Mouse (Mus musculus) left cerebral cortex, adult 18-20 months (tissue): ENCODE measurements at regions not wholly inside any gene's neighbourhood (a gene's known extent, or its start where the extent isn't known, plus 50 kb on each side); places are given as distances from the start of the nearest gene placed in this dataset.

Source experiments
- DNase-seq, 2 experiments: peaks; one replicate each; pipeline ENCODE4 v3.0.0; 2021 to 2022; ENCODE audit warnings: low spot score in 2 of 2, mixed read lengths in 1 of 2

DNA sequence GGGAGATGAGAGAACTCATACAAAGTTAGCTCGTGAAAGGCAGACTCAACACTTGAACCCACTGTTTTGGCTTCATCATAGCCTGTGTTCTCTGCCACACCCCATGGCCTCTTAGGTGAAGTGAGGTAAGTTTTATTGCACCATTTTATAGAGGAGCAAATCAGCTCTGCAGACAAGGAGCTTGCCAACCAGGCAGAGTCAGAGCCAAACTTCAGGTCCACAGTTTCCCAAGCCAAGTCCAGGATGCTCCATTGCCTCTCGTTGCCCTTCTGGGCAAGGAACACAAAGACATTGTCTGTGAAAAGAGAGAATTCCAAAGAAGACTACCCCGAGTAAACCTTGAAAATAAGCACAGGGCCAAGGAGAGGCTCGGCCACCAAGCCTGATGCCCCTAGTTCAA, 93.4 kb upstream of the Nckap5 start:
- DNase-seq = no peak

DNA sequence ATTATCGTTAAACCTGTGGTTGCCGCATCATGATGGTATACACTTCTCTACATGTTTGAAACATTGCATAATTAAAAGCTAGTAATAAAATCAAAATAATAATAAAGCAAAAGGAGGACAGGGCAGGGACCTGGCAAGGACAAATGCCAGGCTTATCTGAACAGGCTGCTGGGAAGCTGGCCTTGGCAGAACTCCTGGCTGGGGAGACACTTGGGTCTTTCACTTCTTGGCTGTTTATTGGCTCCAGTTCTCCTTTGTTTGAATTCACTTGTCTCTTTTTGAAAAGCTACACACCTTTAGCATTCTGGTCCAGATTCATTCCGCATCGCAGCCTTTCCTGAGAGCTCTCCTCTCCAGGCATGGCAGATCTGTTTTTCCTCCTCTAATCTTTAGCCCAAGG, 91.6 kb upstream of the Nckap5 start:
- no peak for DNase-seq

- DNase-seq = no peak
Measured at GRCm38 (mm10) chr1:126918876-126919275, 88.3 kb upstream of the Nckap5 start.

GRCm38 (mm10) chr1:126917872-126918271, 87.3 kb upstream of the Nckap5 start:
- DNase-seq = no peak

DNA sequence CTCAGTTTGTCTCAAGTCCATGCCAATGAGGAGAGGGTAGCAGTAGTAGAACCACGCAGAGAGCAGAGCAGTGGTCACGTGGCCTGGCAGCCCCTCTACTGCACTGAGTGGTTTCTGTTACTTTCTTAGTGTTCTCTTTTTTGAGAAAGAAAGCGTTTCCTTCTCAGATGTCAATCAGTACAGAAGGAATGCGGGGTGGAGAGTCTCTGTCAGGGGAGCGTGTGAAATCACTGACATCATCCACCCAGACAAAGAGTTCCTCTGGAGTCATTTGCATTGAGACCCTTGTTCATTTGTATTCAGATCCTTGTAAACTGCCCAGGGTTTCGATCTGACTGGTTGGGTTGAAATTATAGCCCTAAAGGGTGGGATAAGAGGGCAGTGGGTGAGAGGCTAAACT, 85.8 kb upstream of the Nckap5 start:
- no peak for DNase-seq

DNA sequence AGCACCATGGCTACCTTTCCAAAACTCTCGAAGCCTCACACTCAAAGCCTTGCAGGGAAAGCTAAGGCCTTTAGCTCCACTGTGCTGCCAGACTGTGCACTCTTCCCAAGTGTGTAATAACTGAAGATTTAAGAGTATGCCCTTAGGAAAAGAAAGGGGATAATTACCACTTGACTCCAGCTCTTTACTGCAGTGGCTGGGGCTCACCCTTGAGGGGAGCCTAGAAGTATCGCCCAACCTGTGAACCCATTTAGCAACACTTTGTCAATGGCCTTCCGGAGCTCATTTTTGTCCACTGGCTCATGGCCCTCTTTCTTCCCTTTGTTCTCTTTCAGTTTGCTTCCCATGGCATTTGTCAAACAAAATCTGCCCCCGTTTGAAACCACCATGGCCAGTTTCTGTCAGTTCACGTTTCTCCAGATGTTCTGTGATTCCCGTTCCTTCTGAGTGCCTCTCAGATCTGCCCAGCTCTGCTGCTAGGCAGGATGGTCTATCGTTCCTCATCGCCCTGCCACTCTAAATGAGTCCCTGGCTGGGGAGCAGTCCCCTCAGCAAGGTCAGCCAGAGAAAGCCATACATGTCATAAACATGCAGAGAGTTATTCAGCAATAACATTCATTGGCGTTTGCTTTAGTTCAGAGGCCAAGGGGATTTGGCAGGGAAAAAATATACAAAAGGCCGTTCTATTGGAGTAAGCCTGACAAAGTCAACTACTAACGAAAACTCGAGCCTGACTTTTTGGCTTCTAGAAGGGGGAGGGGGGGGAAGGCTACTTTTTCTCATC, 80.9 kb upstream of the Nckap5 start:
- DNase-seq = no peak

GRCm38 (mm10) chr1:126907417-126907816, 76.8 kb upstream of the Nckap5 start:
- no peak for DNase-seq

- no peak for DNase-seq
Measured at GRCm38 (mm10) chr1:126898484-126898883, 67.9 kb upstream of the Nckap5 start.

- no peak for DNase-seq
Measured at GRCm38 (mm10) chr1:126896895-126897294, 66.3 kb upstream of the Nckap5 start.

DNA sequence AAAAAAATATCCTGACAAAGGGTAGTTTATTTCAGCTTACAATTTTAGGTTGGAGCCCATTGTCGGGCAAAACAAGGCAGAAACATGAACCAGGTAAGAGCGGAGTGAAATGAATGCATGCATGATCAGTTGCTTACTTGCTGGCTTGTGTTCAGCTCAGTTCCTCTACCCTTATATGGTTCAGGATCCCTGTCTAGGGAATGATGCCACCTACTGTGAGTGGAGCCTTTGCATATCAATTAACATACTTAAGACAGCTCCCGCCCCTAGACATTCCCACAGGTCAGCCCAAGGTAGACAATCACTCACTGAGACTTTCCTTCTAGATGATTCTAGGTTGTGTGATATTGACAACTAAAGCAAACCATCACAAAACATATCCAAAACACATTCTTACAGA, 50.2 kb upstream of the Nckap5 start:
- DNase-seq = no peak
